Mouse (Mus musculus): ENCODE results near the gene Ulk3.

DNA sequence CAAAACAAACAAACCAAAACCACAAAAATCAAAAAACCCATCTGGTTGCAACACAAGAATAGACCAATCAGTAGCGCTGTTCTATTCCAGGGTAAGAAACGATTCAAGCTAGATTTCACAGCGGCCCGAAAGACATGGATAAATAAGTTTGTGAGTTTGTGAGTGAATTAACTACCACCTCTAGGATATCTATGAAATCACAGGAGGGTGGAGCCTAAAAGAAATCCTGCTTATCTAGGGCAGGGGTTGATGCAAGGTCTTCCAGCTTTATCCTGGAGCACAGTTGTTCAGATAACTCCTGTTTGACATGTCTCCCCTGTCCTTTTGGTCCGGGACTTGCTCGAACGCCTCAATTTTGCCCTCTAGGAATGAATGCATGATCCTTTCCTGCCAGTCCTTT is 29.0 kb upstream of the Ulk3 start:
- TF ChIP-seq CTCF (IDR thresholded peaks at IDR 0.05; ENCODE audit: insufficient read depth, low read length) (no peak), POLR2A (IDR thresholded peaks at IDR 0.05; ENCODE audit: borderline replicate concordance, extremely low read depth, low read depth, low read length) (no peak)
